Mouse (Mus musculus) stomach, embryonic 16.5 days (tissue): ENCODE data around the gene Gucy1a1. TPM values are rescaled to one million over a fixed set of nuclear protein-coding genes. Genes with fewer than 3 reads are reported as not detected.

Source experiments
- ATAC-seq: fragments of 200-750 bp; cut with Nextera tagmentation; 2 replicates; pipeline ENCODE4 v1.8.0; 2017; ENCODE audit warnings: moderate number of reproducible peaks, moderate TSS enrichment; ENCODE audit not compliant: insufficient read depth, low FRiP score
- H3K27ac ChIP-seq: fragments of 300-500 bp; sonication (generic); 2 replicates; pipeline ENCODE4 v1.5.1; 2014; ENCODE audit warnings: low read length
- H3K27me3 ChIP-seq: fragments of 300-500 bp; sonication (generic); 2 replicates; pipeline ENCODE4 v1.6.1; 2014; ENCODE audit warnings: low read length, control low read depth, mixed read lengths; ENCODE audit not compliant: control insufficient read depth, insufficient read depth
- H3K36me3 ChIP-seq: fragments of 300-500 bp; sonication (generic); 2 replicates; pipeline ENCODE4 v1.6.1; 2014; ENCODE audit warnings: low read length; ENCODE audit not compliant: control insufficient read depth, insufficient read depth
- H3K4me1 ChIP-seq: fragments of 300-500 bp; sonication (generic); 2 replicates; pipeline ENCODE4 v1.6.1; 2014; ENCODE audit warnings: low read length, control low read depth, mixed read lengths; ENCODE audit not compliant: control insufficient read depth, insufficient read depth
- H3K4me2 ChIP-seq: fragments of 300-500 bp; sonication (generic); 2 replicates; pipeline ENCODE4 v1.6.1; 2014; ENCODE audit warnings: low read depth, low read length, mixed read lengths
- H3K4me3 ChIP-seq: fragments of 300-500 bp; sonication (generic); replicated peaks from 2 replicates; pipeline ENCODE4 v1.5.1; 2014; ENCODE audit warnings: mild to moderate bottlenecking, low read length
- H3K9ac ChIP-seq: fragments of 300-500 bp; sonication (generic); 2 replicates; pipeline ENCODE4 v1.6.1; 2014; ENCODE audit warnings: low read length
- H3K9me3 ChIP-seq: fragments of 300-500 bp; sonication (generic); replicated peaks from 2 replicates; pipeline ENCODE4 v1.6.1; 2016; ENCODE audit warnings: low read length, control low read depth; ENCODE audit not compliant: control insufficient read depth
- WGBS: fragments of 180-500 bp; shearing (Covaris S2); extraction: QIAGEN DNeasy Blood & Tissue Kit; methylation state at CpG from one replicate; pipeline ENCODE4 v1.1.7; 2014; 5-methylcytosine and 5-hydroxymethylcytosine counted together
- microRNA-seq: library from miRNA; unstranded; fragments of <30 nt; microRNA quantifications from one replicate; pipeline ENCODE4, GENCODE M21; 2016
- polyA plus RNA-seq: library from polyadenylated mRNA; unstranded; fragments of >200 nt; fragmentation: Nextera tagmentation; extraction: Ambion mirVana; gene quantifications from 2 replicates; pipeline ENCODE4 v1.2.1, GENCODE M21; 2015

The Gucy1a1 gene
- polyA plus RNA-seq, 1 experiment from 2014 or later = 53.3 TPM

DNA sequence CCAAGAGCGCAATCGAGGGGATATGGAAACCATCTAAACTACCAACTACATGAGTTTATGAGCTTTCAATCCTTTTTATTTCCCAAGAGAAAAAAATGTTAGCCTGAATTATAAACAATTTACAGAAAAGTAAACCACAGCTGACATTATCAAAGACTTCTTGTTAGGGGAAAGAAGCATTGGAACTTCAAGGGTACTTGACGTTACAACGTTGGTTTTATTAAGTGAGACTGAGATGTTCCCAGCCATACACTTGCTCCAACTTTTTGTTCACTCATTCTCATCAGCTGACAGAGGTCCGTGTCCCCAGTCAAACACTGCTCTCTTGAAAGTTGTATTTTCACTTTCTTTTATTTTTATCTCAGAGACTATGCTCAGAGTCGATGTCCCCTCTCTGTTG is 101.9 kb downstream of the Gucy1a1 start:
- no peak for ATAC-seq
- WGBS = 58% methylated on average over 6 of the region's 6 CpGs
- Histone ChIP-seq H3K4me3 (no peak overlapping the region), H3K27ac (no peak overlapping the region), H3K27me3 (no peaks in the 10 kb centered on the region), H3K9ac (no peak overlapping the region), H3K4me1 (no peaks in the 10 kb centered on the region), H3K4me2 (no peak overlapping the region), H3K36me3 (peaks cover 3% of the 10 kb centered on the region; the same call in 1 of the 2 replicates), H3K9me3 (no peaks in the 10 kb centered on the region)

Small RNA genes within 50 kb of the gene (microRNA-seq; reads per million reads assigned to microRNA genes)
- gene Mir7010 = 0.50 reads per million

Other genes starting within 250 kb of the Gucy1a1 start
- gene Ctso, start 213.2 kb downstream of the Gucy1a1 start, polyA plus RNA-seq = 19.3 and 22.6 TPM in 2 replicates
- gene Tdo2, start 169.6 kb downstream of the Gucy1a1 start, polyA plus RNA-seq = 0.39 and 0.41 TPM in 2 replicates
- 0.14 TPM in 1 of 2 replicates, not detected in the other for gene Asic5, start 163.5 kb downstream of the Gucy1a1 start, polyA plus RNA-seq
- gene Gucy1b1, start 71.1 kb downstream of the Gucy1a1 start, polyA plus RNA-seq = 53.1 and 53.9 TPM in 2 replicates
- 5.5 and 6.6 TPM in 2 replicates for gene Map9, start 212.3 kb upstream of the Gucy1a1 start, polyA plus RNA-seq